Mouse (Mus musculus) ES-E14 (cell line): Measurements from ENCODE around the gene Srebf1.

ENCODE experiments used
- CHD2 ChIP-seq: IDR thresholded peaks from 2 replicates; pipeline ENCODE4 v1.6.1; 2014; ENCODE audit warnings: mild to moderate bottlenecking, low read depth, low read length, inconsistent platforms
- HCFC1 ChIP-seq: IDR thresholded peaks from 2 replicates; pipeline ENCODE4 v1.6.1; 2012; ENCODE audit warnings: low read length, inconsistent platforms, borderline replicate concordance; ENCODE audit not compliant: insufficient read depth
- MAFK ChIP-seq: IDR thresholded peaks from 2 replicates; pipeline ENCODE4 v1.6.1; 2014; ENCODE audit warnings: mild to moderate bottlenecking, low read depth, low read length, inconsistent platforms; ENCODE audit not compliant: insufficient read depth
- ZC3H11A ChIP-seq: IDR thresholded peaks from 2 replicates; pipeline ENCODE4 v1.6.1; 2012; ENCODE audit warnings: low read depth, mild to moderate bottlenecking, inconsistent platforms, low read length, borderline replicate concordance
- ZNF384 ChIP-seq: IDR thresholded peaks from 2 replicates; pipeline ENCODE4 v1.6.1; 2012; ENCODE audit warnings: low read depth, low read length, inconsistent platforms

- TF ChIP-seq ZC3H11A (no peak), MAFK (no peak), ZNF384 (no peak), HCFC1 (no peak), CHD2 (no peak)
Measured at GRCm38 (mm10) chr11:60265271-60265985, 43.0 kb upstream of the Srebf1 start.
